Mouse (Mus musculus): ENCODE data around the gene Slc51a. TPM values are rescaled to one million over a fixed set of nuclear protein-coding genes. Genes with fewer than 3 reads are reported as not detected.

Slc51a gene
- polyA plus RNA-seq, 1 experiment from 2014 or later: 3.1 TPM

- DNase-seq (ENCODE audit: low spot score) (peak; percentile 12), ATAC-seq (ENCODE audit: low FRiP score, low TSS enrichment) (no peak)
- Histone ChIP-seq H3K9me3 (ENCODE audit: control insufficient read depth, low read length) (no peaks in the 10 kb centered on the region), H3K4me3 (ENCODE audit: low read depth, low read length) (no peak overlapping the region), H3K4me2 (replicated peaks; ENCODE audit: low read depth) (no peak overlapping the region), H3K4me1 (replicated peaks; ENCODE audit: control insufficient read depth, insufficient read depth) (no peaks in the 10 kb centered on the region), H3K27ac (replicated peaks) (peak overlapping the region; percentile 75; the same call in 1 of the 2 replicates), H3K27me3 (ENCODE audit: control insufficient read depth, insufficient read depth, low read length) (no peaks in the 10 kb centered on the region), H3K9ac (ENCODE audit: low read length) (no peak overlapping the region), H3K36me3 (ENCODE audit: control insufficient read depth, insufficient read depth, low read length) (no peaks in the 10 kb centered on the region)
- no peak for TF ChIP-seq CTCF (IDR thresholded peaks at IDR 0.05; ENCODE audit: low read depth)
- no peak for TF ChIP-seq EP300 (optimal IDR thresholded peaks at IDR 0.05)
- 72% methylated on average over 3 of the region's 3 CpGs for WGBS
These were observed 23.7 kb upstream of the Slc51a start for GRCm38 (mm10) chr16:32511338-32511734.

- Histone ChIP-seq H3K4me3 (ENCODE audit: low read depth, low read length) (no peak overlapping the region), H3K27me3 (ENCODE audit: control insufficient read depth, insufficient read depth, low read length) (no peaks in the 10 kb centered on the region), H3K36me3 (ENCODE audit: control insufficient read depth, insufficient read depth, low read length) (no peaks in the 10 kb centered on the region), H3K9ac (ENCODE audit: low read length) (no peak overlapping the region), H3K9me3 (ENCODE audit: control insufficient read depth, low read length) (no peaks in the 10 kb centered on the region), H3K4me2 (replicated peaks; ENCODE audit: low read depth) (no peak overlapping the region), H3K27ac (replicated peaks) (peak overlapping the region; percentile 75), H3K4me1 (replicated peaks; ENCODE audit: control insufficient read depth, insufficient read depth) (no peaks in the 10 kb centered on the region)
- no peak for ATAC-seq (ENCODE audit: low FRiP score, low TSS enrichment)
- TF ChIP-seq EP300 (optimal IDR thresholded peaks at IDR 0.05) (no peak), CTCF (IDR thresholded peaks at IDR 0.05; ENCODE audit: low read depth) (no peak)
- DNase-seq (ENCODE audit: low spot score): peak; percentile 28
- 67% methylated on average over 18 of the region's 18 CpGs for WGBS
These were observed 23.0 kb upstream of the Slc51a start for GRCm38 (mm10) chr16:32510399-32511337.

- Histone ChIP-seq H3K9ac (ENCODE audit: low read length) (no peak overlapping the region), H3K4me2 (replicated peaks; ENCODE audit: low read depth) (no peak overlapping the region), H3K27me3 (ENCODE audit: control insufficient read depth, insufficient read depth, low read length) (no peaks in the 10 kb centered on the region), H3K36me3 (ENCODE audit: control insufficient read depth, insufficient read depth, low read length) (no peaks in the 10 kb centered on the region), H3K27ac (replicated peaks) (peak overlapping the region; percentile 53), H3K4me3 (ENCODE audit: low read depth, low read length) (no peak overlapping the region), H3K4me1 (replicated peaks; ENCODE audit: control insufficient read depth, insufficient read depth) (no peaks in the 10 kb centered on the region), H3K9me3 (ENCODE audit: control insufficient read depth, low read length) (no peaks in the 10 kb centered on the region)
- TF ChIP-seq CTCF (IDR thresholded peaks at IDR 0.05; ENCODE audit: low read depth): peak; percentile 43
- no peak for TF ChIP-seq EP300 (optimal IDR thresholded peaks at IDR 0.05)
- 42% methylated on average over 9 of the region's 9 CpGs for WGBS
- peak; percentile 76 for ATAC-seq (ENCODE audit: low FRiP score, low TSS enrichment)
- DNase-seq (ENCODE audit: low spot score): peak; percentile 71
These were observed 21.6 kb upstream of the Slc51a start for GRCm38 (mm10) chr16:32509066-32509942.

GRCm38 (mm10) chr16:32508506-32509065 lies 20.9 kb upstream of the Slc51a start:
- H3K27me3 ChIP-seq (ENCODE audit: control insufficient read depth, insufficient read depth, low read length): no peaks in the 10 kb centered on the region
- no peaks in the 10 kb centered on the region for H3K4me1 ChIP-seq (replicated peaks; ENCODE audit: control insufficient read depth, insufficient read depth)
- no peaks in the 10 kb centered on the region for H3K9me3 ChIP-seq (ENCODE audit: control insufficient read depth, low read length)
- H3K4me3 ChIP-seq (ENCODE audit: low read depth, low read length): no peak overlapping the region
- TF ChIP-seq CTCF (IDR thresholded peaks at IDR 0.05; ENCODE audit: low read depth) (no peak), EP300 (optimal IDR thresholded peaks at IDR 0.05) (no peak)
- H3K36me3 ChIP-seq (ENCODE audit: control insufficient read depth, insufficient read depth, low read length): no peaks in the 10 kb centered on the region
- peak overlapping the region; percentile 53 for H3K27ac ChIP-seq (replicated peaks)
- H3K9ac ChIP-seq (ENCODE audit: low read length): 0 out of 2 replicates have a peak overlapping the region, but pooled peaks have one; percentile 18
- WGBS: 39% methylated on average over 3 of the region's 3 CpGs
- H3K4me2 ChIP-seq (replicated peaks; ENCODE audit: low read depth): no peak overlapping the region
- ATAC-seq (ENCODE audit: low FRiP score, low TSS enrichment): no peak
- DNase-seq (ENCODE audit: low spot score): no peak

DNA sequence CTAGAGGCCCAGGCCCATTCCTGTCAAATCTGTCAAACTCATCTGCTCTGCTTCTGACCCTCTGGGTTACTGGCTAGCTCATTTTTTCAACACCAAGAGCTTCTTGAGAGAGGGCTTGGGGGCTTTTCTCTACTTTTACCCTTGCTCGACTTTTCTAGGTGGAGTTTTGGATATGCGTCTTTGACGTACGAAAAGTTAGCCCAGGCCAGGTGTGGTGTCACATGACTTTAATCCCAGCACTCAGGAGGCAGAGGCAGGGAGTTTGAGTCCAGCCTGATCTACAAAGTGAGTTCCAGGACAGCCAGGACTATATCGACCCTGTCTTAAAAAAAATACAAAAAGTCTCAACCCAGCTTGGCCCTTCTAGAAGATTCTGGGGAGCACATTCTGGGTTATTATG lies 20.4 kb upstream of the Slc51a start:
- DNase-seq (ENCODE audit: low spot score) (no peak), ATAC-seq (ENCODE audit: low FRiP score, low TSS enrichment) (no peak)
- 72% methylated on average over 5 of the region's 5 CpGs for WGBS
- peak overlapping the region; percentile 53; the same call in 1 of the 2 replicates for H3K27ac ChIP-seq (replicated peaks)
- H3K27me3 ChIP-seq (ENCODE audit: control insufficient read depth, insufficient read depth, low read length): no peaks in the 10 kb centered on the region
- H3K9ac ChIP-seq (ENCODE audit: low read length): no peak overlapping the region
- H3K9me3 ChIP-seq (ENCODE audit: control insufficient read depth, low read length): no peaks in the 10 kb centered on the region
- no peak overlapping the region for H3K4me3 ChIP-seq (ENCODE audit: low read depth, low read length)
- H3K4me1 ChIP-seq (replicated peaks; ENCODE audit: control insufficient read depth, insufficient read depth): no peaks in the 10 kb centered on the region
- H3K36me3 ChIP-seq (ENCODE audit: control insufficient read depth, insufficient read depth, low read length): no peaks in the 10 kb centered on the region
- H3K4me2 ChIP-seq (replicated peaks; ENCODE audit: low read depth): no peak overlapping the region
- TF ChIP-seq CTCF (IDR thresholded peaks at IDR 0.05; ENCODE audit: low read depth): no peak
- TF ChIP-seq EP300 (optimal IDR thresholded peaks at IDR 0.05): no peak
